Mouse (Mus musculus) midbrain, embryonic 11.5 days (tissue): Measurements from ENCODE around the gene Xkr8. TPM values are rescaled to one million over a fixed set of nuclear protein-coding genes. Genes with fewer than 3 reads are reported as not detected.

Source experiments
- polyA plus RNA-seq: library from polyadenylated mRNA; unstranded; fragments of >200 nt; fragmentation: Nextera tagmentation; extraction: Ambion mirVana; gene quantifications from 2 replicates; pipeline ENCODE4 v1.2.1, GENCODE M21; 2014

The Xkr8 gene
- polyA plus RNA-seq, 1 experiment from 2014 or later = 4.5 TPM

Other genes starting within 250 kb of the Xkr8 start
- gene Sesn2, start 222.0 kb downstream of the Xkr8 start, polyA plus RNA-seq = 4.9 and 5.1 TPM in 2 replicates
- gene Atpif1, start 198.9 kb downstream of the Xkr8 start, polyA plus RNA-seq = 1,016 and 1,079 TPM in 2 replicates
- gene Dnajc8, start 197.0 kb downstream of the Xkr8 start, polyA plus RNA-seq = 228 and 245 TPM in 2 replicates
- 0.31 and 0.63 TPM in 2 replicates for gene Ptafr, start 168.5 kb downstream of the Xkr8 start, polyA plus RNA-seq
- gene Eya3, start 93.6 kb downstream of the Xkr8 start, polyA plus RNA-seq = 26.4 and 26.8 TPM in 2 replicates
- 2.1 and 2.4 TPM in 2 replicates for gene Smpdl3b, start 24.7 kb upstream of the Xkr8 start, polyA plus RNA-seq
- gene Rpa2, start 35.8 kb upstream of the Xkr8 start, polyA plus RNA-seq = 164 TPM in 2 replicates
- gene Themis2, start 63.8 kb upstream of the Xkr8 start, polyA plus RNA-seq = 1.1 TPM in 2 replicates
- gene Ppp1r8, start 110.6 kb upstream of the Xkr8 start, polyA plus RNA-seq = 118 and 119 TPM in 2 replicates
- gene Stx12, start 152.0 kb upstream of the Xkr8 start, polyA plus RNA-seq = 96.4 and 99.8 TPM in 2 replicates
- 30.1 and 31.7 TPM in 2 replicates for gene Fam76a, start 190.0 kb upstream of the Xkr8 start, polyA plus RNA-seq
- gene Fgr, start 241.5 kb upstream of the Xkr8 start, polyA plus RNA-seq = not detected in 2 replicates